ENCODE assay signal across 8 mouse cellular contexts in the genomic region with DNA sequence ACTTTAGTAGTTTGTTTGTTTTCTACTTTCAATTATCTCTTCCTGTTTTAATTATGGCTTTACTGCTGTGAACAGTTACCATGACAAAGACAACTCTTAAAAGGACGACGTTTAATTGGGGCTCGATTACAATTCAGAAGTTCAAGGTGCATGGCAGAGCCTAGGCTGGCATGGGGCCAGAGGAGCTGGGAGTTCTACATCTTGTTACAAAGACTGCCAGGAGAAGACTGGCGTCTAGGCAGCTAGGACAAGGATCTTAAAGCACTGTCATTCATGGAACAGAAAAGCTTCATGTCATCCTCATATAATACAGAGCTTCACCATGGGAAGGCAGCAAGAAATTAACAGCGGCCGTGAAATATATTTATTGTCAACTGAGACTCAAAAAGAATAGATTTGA.
DNase-seq lines count a peak whose midpoint lies in the region; ATAC-seq and TF ChIP-seq lines count a peak whose summit lies in the region.

No protein-coding gene starts in this region.

- peaks cover 8% of the 10 kb centered on the region for H3K9me3 ChIP-seq in heart, embryonic 12.5 days (replicated peaks)
- H3K9me3 ChIP-seq in kidney, embryonic 16.5 days (ENCODE audit: low read length) = peaks cover 19% of the 10 kb centered on the region
- H3K9me3 ChIP-seq in liver, embryonic 13.5 days (replicated peaks) = peaks cover 7% of the 10 kb centered on the region; the same call in 1 of the 2 replicates

- no peaks in the 10 kb centered on the region for H3K4me1 ChIP-seq in heart, embryonic 12.5 days (replicated peaks)
- H3K4me1 ChIP-seq in kidney, embryonic 16.5 days (ENCODE audit: insufficient read depth, low read length) = no peaks in the 10 kb centered on the region
- H3K4me1 ChIP-seq in liver, embryonic 13.5 days (replicated peaks) = peaks cover 13% of the 10 kb centered on the region
- H3K4me1 ChIP-seq in thymus, adult 2 months (replicated peaks; ENCODE audit: control insufficient read depth, insufficient read depth, low read length) = no peaks in the 10 kb centered on the region

- peak; percentile 30 for DNase-seq in ovary, postnatal 36 days (ENCODE audit: low spot score)
- no peak for DNase-seq in ovary, adult 18-20 months (ENCODE audit: low spot score)
- peak; percentile 75 to 81 for DNase-seq in cerebellum, postnatal 10 days
- no peak for DNase-seq in liver, embryonic 13.5 days
- peak; percentile 2 for DNase-seq in retina, postnatal 7 days (ENCODE audit: low read depth, low spot score)
- DNase-seq in thymus, adult 2 months = no peak

- ATAC-seq in heart, embryonic 12.5 days (ENCODE audit: insufficient number of reproducible peaks, low FRiP score) = no peak
- ATAC-seq in kidney, embryonic 16.5 days (ENCODE audit: low FRiP score, low TSS enrichment) = 0 out of 2 replicates have a peak, but pooled peaks have one; percentile 37
- no peak for ATAC-seq in liver, embryonic 13.5 days (ENCODE audit: low read depth)

- no peak overlapping the region for H3K9ac ChIP-seq in heart, embryonic 12.5 days
- no peak overlapping the region for H3K9ac ChIP-seq in kidney, embryonic 16.5 days (replicated peaks; ENCODE audit: low read length)
- H3K9ac ChIP-seq in liver, embryonic 13.5 days = peak overlapping the region; percentile 63; the same call in 1 of the 2 replicates

- H3K27ac ChIP-seq in heart, embryonic 12.5 days (ENCODE audit: poor library complexity, severe bottlenecking) = no peak overlapping the region
- no peak overlapping the region for H3K27ac ChIP-seq in kidney, embryonic 16.5 days (ENCODE audit: low read length)
- no peak overlapping the region for H3K27ac ChIP-seq in liver, embryonic 13.5 days
- no peak overlapping the region for H3K27ac ChIP-seq in thymus, adult 2 months (ENCODE audit: control insufficient read depth, insufficient read depth, low read length)

- 53% methylated on average over 6 of the region's 6 CpGs for WGBS in heart, embryonic 12.5 days
- WGBS in kidney, embryonic 16.5 days = 47% methylated on average over 6 of the region's 6 CpGs
- 47% methylated on average over 6 of the region's 6 CpGs for WGBS in liver, embryonic 13.5 days (ENCODE audit: insufficient replicate concordance)
- WGBS in thymus, adult 2 months = 70% methylated on average over 6 of the region's 6 CpGs

- no peak for TF ChIP-seq CTCF in thymus, adult 2 months (IDR thresholded peaks at IDR 0.05; ENCODE audit: borderline replicate concordance, control insufficient read depth, extremely low read depth, insufficient read depth, low read length, poor library complexity)

- peak overlapping the region; percentile 84 for H3K4me3 ChIP-seq in heart, embryonic 12.5 days
- peak overlapping the region; percentile 69 for H3K4me3 ChIP-seq in kidney, embryonic 16.5 days (ENCODE audit: low read length)
- H3K4me3 ChIP-seq in liver, embryonic 13.5 days (replicated peaks) = peak overlapping the region; percentile 74
- no peak overlapping the region for H3K4me3 ChIP-seq in thymus, adult 2 months (ENCODE audit: control insufficient read depth, insufficient read depth, low read length)

- TF ChIP-seq POLR2A in thymus, adult 2 months (IDR thresholded peaks at IDR 0.05; ENCODE audit: control insufficient read depth, extremely low read depth, insufficient read depth, low read length, poor library complexity) = no peak

- peak overlapping the region; percentile 55 for H3K4me2 ChIP-seq in heart, embryonic 12.5 days
- peak overlapping the region; percentile 47 for H3K4me2 ChIP-seq in kidney, embryonic 16.5 days (replicated peaks; ENCODE audit: low read depth, low read length)
- peak overlapping the region; percentile 65 for H3K4me2 ChIP-seq in liver, embryonic 13.5 days

- H3K27me3 ChIP-seq in heart, embryonic 12.5 days (replicated peaks) = no peaks in the 10 kb centered on the region
- no peaks in the 10 kb centered on the region for H3K27me3 ChIP-seq in kidney, embryonic 16.5 days (ENCODE audit: insufficient read depth, low read length)
- no peaks in the 10 kb centered on the region for H3K27me3 ChIP-seq in liver, embryonic 13.5 days
- H3K27me3 ChIP-seq in thymus, adult 2 months (ENCODE audit: control insufficient read depth, insufficient read depth, low read length) = no peaks in the 10 kb centered on the region

- peaks cover 15% of the 10 kb centered on the region for H3K36me3 ChIP-seq in heart, embryonic 12.5 days
- peaks cover 14% of the 10 kb centered on the region for H3K36me3 ChIP-seq in kidney, embryonic 16.5 days (ENCODE audit: insufficient read depth, low read length)
- H3K36me3 ChIP-seq in liver, embryonic 13.5 days = peaks cover 11% of the 10 kb centered on the region
- H3K36me3 ChIP-seq in thymus, adult 2 months (ENCODE audit: control insufficient read depth, insufficient read depth, low read length) = 0 out of 2 replicates have a peak, but pooled peaks cover 4% of the 10 kb centered on the region

Comparison
In these comparisons a context has a peak if more than half of its experiments do, and no peak if none do; other contexts are left out.
1. DNase-seq: peak in ovary, postnatal 36 days (single experiment), cerebellum, postnatal 10 days (2 of 2) and retina, postnatal 7 days (single experiment); none in ovary, adult 18-20 months (single experiment), liver, embryonic 13.5 days (single experiment) and thymus, adult 2 months (single experiment).
2. Peak in every context shown above with its lines, with median percentiles within 50 percentile points of each other: H3K4me2 ChIP-seq.